Mouse (Mus musculus) CH12.LX (cell line): Measurements from ENCODE around the gene Skida1. TPM values are rescaled to one million over a fixed set of nuclear protein-coding genes. Genes with fewer than 3 reads are reported as not detected.
A peak's percentile ranks its signal among the peaks of the same experiment; 100 is the strongest.

Experiments used
- DNase-seq: peaks from one replicate; pipeline ENCODE4 v3.0.0-alpha.2; 2013; ENCODE audit errors: extremely low read depth
- H3K27ac ChIP-seq: 2 replicates; pipeline ENCODE4 v1.5.1; 2012; ENCODE audit warnings: low read depth, mild to moderate bottlenecking, control low read depth, moderate library complexity; ENCODE audit not compliant: insufficient read depth
- H3K27me3 ChIP-seq: replicated peaks from 2 replicates; pipeline ENCODE3; 2012; ENCODE audit warnings: inconsistent platforms
- H3K36me3 ChIP-seq, 2 experiments: replicated peaks in 1 of 2; 2 replicates each; pipeline versions ENCODE3 to v1.6.1; 2012; ENCODE audit warnings: inconsistent platforms in 1 of 2, low read length in 1 of 2, mild to moderate bottlenecking in 1 of 2, mixed read lengths in 1 of 2, moderate library complexity in 1 of 2; ENCODE audit not compliant: control insufficient read depth in 1 of 2, insufficient read depth in 1 of 2
- H3K4me1 ChIP-seq, 2 experiments: 2 replicates each; pipeline ENCODE4 v1.6.1; 2012; ENCODE audit warnings: inconsistent platforms in 1 of 2, moderate library complexity in 1 of 2; ENCODE audit not compliant: insufficient read depth in 2 of 2, control insufficient read depth in 1 of 2
- H3K4me2 ChIP-seq: 2 replicates; pipeline ENCODE4 v1.6.1; 2012; ENCODE audit warnings: low read depth, mild to moderate bottlenecking, control low read depth; ENCODE audit not compliant: poor library complexity, insufficient read depth, severe bottlenecking
- H3K4me3 ChIP-seq, 3 experiments: fragments of 150-350 bp in 1 of 3; sonication (generic) in 1 of 3; replicated peaks in 1 of 3; 2 replicates each; pipeline versions ENCODE3 to v1.5.1; 2011 to 2012; ENCODE audit warnings: low read depth in 2 of 3, low read length in 2 of 3, mild to moderate bottlenecking in 2 of 3, moderate library complexity in 2 of 3, control low read depth in 1 of 3, improper control_type of control experiment in 1 of 3, inconsistent platforms in 1 of 3, mixed read lengths in 1 of 3; ENCODE audit not compliant: poor library complexity in 1 of 3
- H3K79me2 ChIP-seq: replicated peaks from 2 replicates; pipeline ENCODE4 v1.6.1; 2012; ENCODE audit warnings: mild to moderate bottlenecking, moderate library complexity; ENCODE audit not compliant: control insufficient read depth, poor library complexity, insufficient read depth, severe bottlenecking; ENCODE audit errors: extremely low read depth
- H3K9ac ChIP-seq: 2 replicates; pipeline ENCODE4 v1.6.1; 2012; ENCODE audit warnings: low read depth, mild to moderate bottlenecking, control low read depth, moderate library complexity; ENCODE audit not compliant: insufficient read depth
- H3K9me3 ChIP-seq: replicated peaks from 2 replicates; pipeline ENCODE3; 2012; ENCODE audit warnings: low read length, inconsistent platforms, mixed read lengths
- BHLHE40 ChIP-seq: IDR thresholded peaks from 2 replicates; pipeline ENCODE4 v1.6.1; 2011; ENCODE audit warnings: mild to moderate bottlenecking, low read depth, low read length, improper control_type of control experiment
- CHD2 ChIP-seq: IDR thresholded peaks from 2 replicates; pipeline ENCODE4 v1.6.1; 2011; ENCODE audit warnings: low read length, improper control_type of control experiment
- CTCF ChIP-seq, 2 experiments: IDR thresholded peaks in 1 of 2; conservative IDR thresholded peaks in 1 of 2; 2 replicates each; pipeline ENCODE4 v1.5.1; 2011 to 2012; ENCODE audit warnings: low read depth in 2 of 2, low read length in 2 of 2, improper control_type of control experiment in 1 of 2, inconsistent platforms in 1 of 2, mild to moderate bottlenecking in 1 of 2, moderate library complexity in 1 of 2
- ELF1 ChIP-seq: IDR thresholded peaks from 2 replicates; pipeline ENCODE4 v1.6.1; 2014; ENCODE audit warnings: low read depth, mild to moderate bottlenecking, inconsistent platforms, low read length, improper control_type of control experiment
- EP300 ChIP-seq: IDR thresholded peaks from 2 replicates; pipeline ENCODE4 v1.6.1; 2011; ENCODE audit warnings: low read length, improper control_type of control experiment
- GABPA ChIP-seq: IDR thresholded peaks from 2 replicates; pipeline ENCODE4 v1.6.1; 2012; ENCODE audit warnings: low read depth, low read length, improper control_type of control experiment, inconsistent platforms; ENCODE audit not compliant: insufficient replicate concordance
- HCFC1 ChIP-seq: IDR thresholded peaks from 2 replicates; pipeline ENCODE4 v1.6.1; 2012; ENCODE audit warnings: low read depth, mild to moderate bottlenecking, inconsistent platforms, low read length, improper control_type of control experiment
- IRF4 ChIP-seq: IDR thresholded peaks from 2 replicates; pipeline ENCODE4 v1.6.1; 2014; ENCODE audit warnings: low read depth, mild to moderate bottlenecking, inconsistent platforms, low read length, improper control_type of control experiment
- JUND ChIP-seq: conservative IDR thresholded peaks from 2 replicates; pipeline ENCODE4 v1.6.1; 2011; ENCODE audit warnings: low read depth, low read length, improper control_type of control experiment
- MEF2A ChIP-seq: IDR thresholded peaks from 2 replicates; pipeline ENCODE4 v1.6.1; 2014; ENCODE audit warnings: low read depth, mild to moderate bottlenecking, inconsistent platforms, low read length, improper control_type of control experiment, borderline replicate concordance
- NELFE ChIP-seq: IDR thresholded peaks from 2 replicates; pipeline ENCODE4 v1.6.1; 2011; ENCODE audit warnings: low read depth, low read length, improper control_type of control experiment
- PAX5 ChIP-seq: IDR thresholded peaks from 2 replicates; pipeline ENCODE4 v1.6.1; 2012; ENCODE audit warnings: low read length, inconsistent platforms, mixed read lengths
- POLR2AphosphoS2 ChIP-seq: IDR thresholded peaks from 2 replicates; pipeline ENCODE4 v1.6.1; 2011; ENCODE audit warnings: low read depth, low read length, improper control_type of control experiment
- RAD21 ChIP-seq: IDR thresholded peaks from 2 replicates; pipeline ENCODE4 v1.6.1; 2011; ENCODE audit warnings: low read depth, mild to moderate bottlenecking, low read length, improper control_type of control experiment, moderate library complexity
- TBP ChIP-seq: conservative IDR thresholded peaks from 2 replicates; pipeline ENCODE4 v1.6.1; 2011; ENCODE audit warnings: low read depth, low read length, improper control_type of control experiment
- USF2 ChIP-seq: conservative IDR thresholded peaks from 2 replicates; pipeline ENCODE4 v1.6.1; 2011; ENCODE audit warnings: low read depth, low read length, improper control_type of control experiment
- ZC3H11A ChIP-seq: IDR thresholded peaks from 2 replicates; pipeline ENCODE4 v1.6.1; 2012; ENCODE audit warnings: low read depth, mild to moderate bottlenecking, inconsistent platforms, low read length, improper control_type of control experiment
- ZNF384 ChIP-seq: IDR thresholded peaks from 2 replicates; pipeline ENCODE4 v1.6.1; 2012; ENCODE audit warnings: low read depth, low read length, improper control_type of control experiment, inconsistent platforms
- dilution Hi-C: fragments of 300-500 bp; cut with MboI; formaldehyde crosslinking; loops from 2 replicates; pipeline ENCODE4 v1.14.3; 2020; ENCODE audit warnings: low sequenced_read_pairs; ENCODE audit not compliant: extremely low pct_unique_long_range_greater_than_20kb, extremely low pct_ligation_motif_present
- in situ Hi-C: fragments of 300-500 bp; cut with MboI; formaldehyde crosslinking; loops from 3 replicates; pipeline ENCODE4 v1.14.3; 2019; ENCODE audit warnings: low sequenced_read_pairs, low pct_ligation_motif_present, low pct_unique_long_range_greater_than_20kb, mixed read lengths
- polyA plus RNA-seq: library from polyadenylated mRNA; unstranded; fragments of >175 nt; gene quantifications from 2 replicates; pipeline ENCODE4 v1.2.1, GENCODE M21; 2012; ENCODE audit warnings: low read depth; ENCODE audit not compliant: insufficient read length
- total RNA-seq, 2 experiments: library from RNA; depleted of rRNA; stranded (reverse); fragments of 300-350 nt in 1 of 2; fragments of >200 nt in 1 of 2; gene quantifications; 2 replicates each; pipeline ENCODE4 v1.2.3; 2012 to 2014

Gene Skida1
- total and polyA plus RNA-seq, 3 experiments, result 0.35 to 0.85 (median 0.36) TPM

DNA sequence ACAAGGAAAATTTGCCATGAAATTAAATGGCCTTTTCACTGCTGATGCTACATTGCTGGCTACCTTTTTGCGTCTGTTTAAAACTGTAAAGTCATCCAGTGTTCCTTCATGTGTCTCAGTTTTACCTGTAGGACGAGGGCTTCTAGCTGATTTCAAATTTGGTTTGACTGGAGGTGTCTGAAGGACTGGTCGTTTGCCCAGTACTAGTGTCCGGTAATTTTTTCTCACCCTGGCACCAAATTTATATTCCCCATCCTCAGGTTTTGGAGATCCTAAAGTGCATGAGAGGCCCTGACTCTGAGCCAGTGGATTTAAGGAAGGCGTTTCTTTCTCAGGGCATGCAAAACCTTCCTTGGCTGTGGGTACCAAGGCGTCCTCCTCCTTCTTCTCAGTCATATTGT lies 3.1 kb downstream of the Skida1 start:
- Histone ChIP-seq H3K4me1 (peaks cover 2 to 41% of the 10 kb centered on the region in 2 experiments; a peak in 3 of 4 replicates), H3K27ac (no peak overlapping the region), H3K4me3 (no peak overlapping the region), H3K4me2 (peak overlapping the region; percentile 75), H3K79me2 (peaks cover 2% of the 10 kb centered on the region; the same call in 1 of the 2 replicates), H3K27me3 (peaks cover 19% of the 10 kb centered on the region), H3K36me3 (no peaks in the 10 kb centered on the region), H3K9ac (no peak overlapping the region), H3K9me3 (no peaks in the 10 kb centered on the region)
- dilution Hi-C loops, result no loop called here
- TF ChIP-seq CHD2 (no peak), PAX5 (no peak)
- in situ Hi-C loops, result loop anchor here (25.0 kb wide), 2 partner anchors 317 to 642 kb away; partner anchors contain the start of genes Bmi1 and Spag6
- DNase-seq, result no peak

DNA sequence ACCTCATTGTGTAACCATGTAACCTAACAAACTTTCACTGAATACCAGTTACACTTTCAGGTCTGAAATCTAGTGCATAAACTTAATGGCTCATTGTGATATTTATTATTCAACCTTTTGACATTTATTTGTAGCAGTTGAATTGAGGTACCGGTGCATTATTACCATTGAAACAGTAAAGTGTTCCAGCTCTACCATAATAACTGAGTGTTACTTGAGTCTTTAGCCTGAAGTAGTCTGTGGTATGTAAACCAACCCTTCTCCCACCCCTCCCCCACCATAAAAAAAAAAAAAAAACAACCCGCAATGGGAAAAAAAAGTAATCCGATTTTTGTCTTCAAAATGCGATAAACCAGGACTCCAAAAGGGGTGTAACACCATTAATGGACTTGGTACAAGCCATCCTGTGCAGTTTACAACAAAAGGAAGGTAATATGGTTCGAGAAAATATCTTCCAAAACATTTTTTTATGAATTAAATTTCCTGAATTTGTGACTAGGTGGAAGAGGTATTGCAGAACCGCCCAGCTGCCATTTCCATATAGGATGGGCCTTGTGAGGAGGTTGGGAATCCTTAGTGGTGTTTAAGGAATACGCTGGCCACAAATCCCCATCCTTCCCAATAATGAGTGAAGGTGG lies 3.6 kb downstream of the Skida1 start:
- Histone ChIP-seq H3K4me2 (peak overlapping the region; percentile 75), H3K9ac (0 out of 2 replicates have a peak overlapping the region, but pooled peaks have one; percentile 6), H3K27me3 (peaks cover 19% of the 10 kb centered on the region), H3K79me2 (peaks cover 2% of the 10 kb centered on the region; the same call in 1 of the 2 replicates), H3K9me3 (no peaks in the 10 kb centered on the region), H3K36me3 (no peaks in the 10 kb centered on the region), H3K4me1 (peaks cover 2 to 36% of the 10 kb centered on the region in 2 experiments; a peak in 3 of 4 replicates), H3K4me3 (no peak overlapping the region), H3K27ac (no peak overlapping the region)
- no peak for DNase-seq
- TF ChIP-seq ZNF384 (peak; percentile 94), CHD2 (0 out of 2 replicates have a peak, but pooled peaks have one; percentile 20), MEF2A (no peak)
- dilution Hi-C loops (no loop called here), in situ Hi-C loops (loop anchor here (25.0 kb wide), 2 partner anchors 317 to 642 kb away; partner anchors contain the start of genes Bmi1 and Spag6)

DNA sequence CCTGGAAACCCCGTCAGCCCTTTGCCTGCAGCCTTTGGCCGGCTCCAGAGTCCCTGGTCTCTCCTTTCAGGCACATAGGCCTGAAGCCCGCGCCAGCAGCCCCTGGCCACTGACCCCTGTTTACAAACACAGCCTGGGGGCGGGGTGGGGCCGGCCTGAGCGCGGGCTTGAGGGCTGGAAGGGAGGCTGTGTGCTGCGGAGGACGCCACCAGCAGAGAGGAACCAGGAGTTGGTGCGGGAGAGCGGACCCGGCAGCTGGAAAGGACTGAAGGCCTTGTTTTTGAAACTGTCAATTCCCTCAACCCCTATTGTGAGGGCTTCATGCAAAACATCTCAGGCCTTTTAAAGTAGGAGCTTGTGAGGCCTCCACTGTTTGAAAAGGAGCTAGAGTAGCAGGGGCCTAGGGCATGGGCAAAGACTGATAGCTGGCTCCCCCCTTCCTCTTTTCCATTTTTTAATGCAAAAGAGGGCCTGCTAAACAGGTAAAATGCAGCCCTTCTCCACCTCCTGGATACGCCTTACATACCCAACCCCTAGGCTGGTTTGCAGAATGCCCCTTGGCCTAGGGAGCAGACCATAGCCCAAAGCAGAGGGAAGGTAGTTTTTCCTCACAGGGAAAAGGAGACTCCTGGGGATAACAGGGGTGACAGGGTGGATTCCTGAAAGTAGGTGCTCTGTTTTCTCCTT lies 7.5 kb downstream of the Skida1 start:
- no peaks in the 10 kb centered on the region for H3K9me3 ChIP-seq
- H3K4me3 ChIP-seq, result no peak overlapping the region
- in situ Hi-C loops, result loop anchor here (25.0 kb wide), 2 partner anchors 321 to 646 kb away; partner anchors contain the start of genes Bmi1 and Spag6
- peaks cover 2% of the 10 kb centered on the region; the same call in 1 of the 2 replicates for H3K79me2 ChIP-seq
- H3K27ac ChIP-seq, result no peak overlapping the region
- H3K4me1 ChIP-seq, result peaks cover 2 to 16% of the 10 kb centered on the region in 2 experiments; a peak in 3 of 4 replicates
- no peak overlapping the region for H3K4me2 ChIP-seq
- peaks cover 20% of the 10 kb centered on the region for H3K27me3 ChIP-seq
- TF ChIP-seq USF2 (no peak), ELF1 (no peak), BHLHE40 (no peak), CTCF (conservative IDR thresholded peaks at IDR 0.05 in 1 of 2, IDR thresholded peaks at IDR 0.05 in 1 of 2; ENCODE audit: low read depth in 2 of 2, low read length in 2 of 2) (no peak), JUND (no peak), GABPA (no peak), TBP (no peak), IRF4 (no peak), RAD21 (no peak), EP300 (no peak), ZC3H11A (no peak), HCFC1 (no peak), POLR2AphosphoS2 (no peak), NELFE (no peak)
- H3K36me3 ChIP-seq, result no peaks in the 10 kb centered on the region
- H3K9ac ChIP-seq, result no peak overlapping the region
- dilution Hi-C loops, result no loop called here
- no peak for DNase-seq
